1 mouse cellular context compared by ENCODE assay signal in the genomic region with DNA sequence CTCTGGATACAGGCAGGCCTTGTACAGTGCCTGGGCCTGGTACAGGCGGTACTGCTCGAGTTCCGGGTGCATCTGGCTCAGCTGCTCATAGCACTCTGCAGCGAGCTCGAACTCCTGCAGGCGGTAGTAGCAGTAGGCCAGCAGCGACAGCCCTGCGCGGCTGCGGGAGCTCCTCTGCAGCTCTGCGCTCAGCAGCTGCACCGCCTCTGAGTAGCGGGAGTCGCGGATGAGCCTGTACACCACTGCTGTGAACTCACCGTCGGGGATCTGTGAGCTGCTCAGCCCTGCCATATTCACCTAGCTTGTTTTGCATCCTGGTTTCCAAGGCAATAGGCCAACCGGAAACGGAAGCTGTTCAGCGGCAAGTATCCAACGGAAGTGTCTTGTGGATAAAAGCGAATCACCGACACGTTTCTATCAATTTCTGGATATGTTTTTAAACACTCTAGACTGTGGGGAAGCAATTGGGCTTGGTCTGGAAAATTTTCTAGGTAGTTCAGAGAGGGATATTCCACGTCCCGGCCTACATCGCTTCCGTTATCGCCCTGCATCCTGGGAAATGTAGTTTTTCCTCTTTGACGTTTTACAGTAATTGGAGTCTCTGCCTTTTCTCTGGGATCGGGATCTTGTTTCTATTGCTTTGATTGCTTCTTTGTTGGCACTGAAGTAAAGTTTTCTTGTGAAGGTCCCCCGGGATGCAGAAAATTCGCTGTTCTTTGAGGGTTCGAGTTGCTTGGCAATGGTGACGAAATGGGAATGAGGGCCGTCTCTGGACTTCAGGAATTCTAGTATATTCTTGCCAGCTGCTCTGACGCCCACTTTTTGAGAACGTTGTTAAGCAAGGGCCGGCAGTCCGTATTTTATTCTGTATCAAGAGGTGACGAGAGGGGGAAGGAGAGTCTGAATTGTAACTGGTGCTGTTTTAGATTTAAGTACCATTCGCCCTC.
TF ChIP-seq lines count a peak whose summit lies in the region.

Ttc30b (minus strand) TSS at position 469 of the 947 bp plus-strand sequence.

TF ChIP-seq in CH12.LX, 34 proteins besides CTCF, POLR2A, EP300 and RAD21 (continued from another document):
- TF ChIP-seq IRF4 (IDR thresholded peaks at IDR 0.05; ENCODE audit: low read depth, low read length) (no peak), JUN (IDR thresholded peaks at IDR 0.05; ENCODE audit: insufficient read depth, low read depth, low read length) (no peak), ZMIZ1 (IDR thresholded peaks at IDR 0.05; ENCODE audit: low read depth, low read length) (no peak), UBTF (IDR thresholded peaks at IDR 0.05; ENCODE audit: low read depth, low read length) (no peak), RCOR1 (conservative IDR thresholded peaks at IDR 0.05; ENCODE audit: low read depth, low read length) (no peak), CHD1 (IDR thresholded peaks at IDR 0.05; ENCODE audit: low read depth, low read length) (no peak), HCFC1 (IDR thresholded peaks at IDR 0.05; ENCODE audit: low read depth, low read length) (peak; percentile 92), TBP (conservative IDR thresholded peaks at IDR 0.05; ENCODE audit: low read depth, low read length) (0 out of 2 replicates have a peak, but pooled peaks have one; percentile 22), MAFK (IDR thresholded peaks at IDR 0.05; ENCODE audit: insufficient replicate concordance, low read length) (no peak), BHLHE40 (IDR thresholded peaks at IDR 0.05; ENCODE audit: low read depth, low read length) (no peak), ETS1 (conservative IDR thresholded peaks at IDR 0.05; ENCODE audit: low read depth, low read length) (no peak), E2F4 (IDR thresholded peaks at IDR 0.05; ENCODE audit: insufficient replicate concordance, low read depth, low read length) (no peak), ELF1 (IDR thresholded peaks at IDR 0.05; ENCODE audit: low read depth, low read length) (peak; percentile 73), POLR2AphosphoS2 (IDR thresholded peaks at IDR 0.05; ENCODE audit: low read depth, low read length) (no peak), SIN3A (IDR thresholded peaks at IDR 0.05; ENCODE audit: low read length) (no peak), KAT2A (IDR thresholded peaks at IDR 0.05; ENCODE audit: insufficient replicate concordance, low read length) (peak; percentile 67; the same call in 1 of the 2 replicates), USF1 (IDR thresholded peaks at IDR 0.05; ENCODE audit: low read depth, low read length) (no peak), JUND (conservative IDR thresholded peaks at IDR 0.05; ENCODE audit: low read depth, low read length) (no peak), ZKSCAN1 (IDR thresholded peaks at IDR 0.05; ENCODE audit: borderline replicate concordance, low read depth, low read length) (no peak), MEF2A (IDR thresholded peaks at IDR 0.05; ENCODE audit: borderline replicate concordance, low read depth, low read length) (no peak)
